Mouse (Mus musculus) neural tube, embryonic 13.5 days (tissue): ENCODE data around the gene Jup. TPM values are rescaled to one million over a fixed set of nuclear protein-coding genes. Genes with fewer than 3 reads are reported as not detected.

Source experiments
- ATAC-seq: fragments of 200-750 bp; cut with Nextera tagmentation; 2 replicates; pipeline ENCODE4 v1.8.0; 2017; ENCODE audit warnings: low read depth, mild to moderate bottlenecking, moderate TSS enrichment, moderate library complexity
- H3K27ac ChIP-seq: fragments of 300-500 bp; sonication (generic); replicated peaks from 2 replicates; pipeline ENCODE4 v1.5.1; 2015; ENCODE audit warnings: moderate library complexity, mild to moderate bottlenecking, inconsistent platforms
- H3K27me3 ChIP-seq: fragments of 300-500 bp; sonication (generic); 2 replicates; pipeline ENCODE4 v1.6.1; 2015; ENCODE audit warnings: mild to moderate bottlenecking, inconsistent platforms
- H3K36me3 ChIP-seq: fragments of 300-500 bp; sonication (generic); 2 replicates; pipeline ENCODE4 v1.6.1; 2015; ENCODE audit warnings: mild to moderate bottlenecking, inconsistent platforms
- H3K4me1 ChIP-seq: fragments of 300-500 bp; sonication (generic); replicated peaks from 2 replicates; pipeline ENCODE4 v1.6.1; 2015; ENCODE audit warnings: inconsistent platforms
- H3K4me2 ChIP-seq: fragments of 300-500 bp; sonication (generic); 2 replicates; pipeline ENCODE4 v1.6.1; 2015; ENCODE audit warnings: inconsistent platforms, mild to moderate bottlenecking, moderate library complexity
- H3K4me3 ChIP-seq: fragments of 300-500 bp; sonication (generic); 2 replicates; pipeline ENCODE4 v1.5.1; 2015; ENCODE audit warnings: mild to moderate bottlenecking, inconsistent platforms
- H3K9ac ChIP-seq: fragments of 300-500 bp; sonication (generic); 2 replicates; pipeline ENCODE4 v1.6.1; 2015; ENCODE audit warnings: moderate library complexity, mild to moderate bottlenecking, inconsistent platforms
- H3K9me3 ChIP-seq: fragments of 300-500 bp; sonication (generic); 2 replicates; pipeline ENCODE4 v1.6.1; 2016; ENCODE audit warnings: inconsistent platforms
- WGBS: fragments of 180-500 bp; shearing (Covaris S2); methylation state at CpG from one replicate; pipeline ENCODE4 v1.1.7; 2015; 5-methylcytosine and 5-hydroxymethylcytosine counted together
- polyA plus RNA-seq: library from polyadenylated mRNA; unstranded; fragments of >200 nt; fragmentation: Nextera tagmentation; extraction: Ambion mirVana; gene quantifications from 2 replicates; pipeline ENCODE4 v1.2.1, GENCODE M21; 2015

Gene Jup
- polyA plus RNA-seq, 1 experiment from 2014 or later: 94.4 TPM

DNA sequence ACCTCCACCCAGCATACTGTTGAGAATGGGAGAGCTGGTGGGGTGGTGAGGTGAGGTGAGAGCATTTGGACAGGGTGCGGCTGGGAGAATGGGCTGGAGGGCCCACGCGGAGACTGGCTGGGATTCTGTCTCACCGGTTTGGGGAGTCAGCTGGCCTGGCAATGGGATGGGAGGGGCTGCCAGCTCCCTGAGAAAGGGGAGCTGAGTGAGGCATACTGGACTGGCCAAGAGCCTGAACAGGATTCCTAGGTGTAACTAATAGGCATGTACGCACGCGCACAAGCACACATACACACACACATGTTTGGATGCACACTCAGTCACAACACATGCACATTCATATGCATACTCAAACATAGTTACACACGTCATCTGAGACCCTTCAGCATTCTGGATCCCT is 8.7 kb upstream of the Jup start:
- H3K4me3 ChIP-seq: no peak overlapping the region
- no peak overlapping the region for H3K4me2 ChIP-seq
- ATAC-seq: no peak
- no peak overlapping the region for H3K27ac ChIP-seq
- no peaks in the 10 kb centered on the region for H3K36me3 ChIP-seq
- no peaks in the 10 kb centered on the region for H3K9me3 ChIP-seq
- WGBS: 85% methylated on average over 8 of the region's 8 CpGs
- H3K4me1 ChIP-seq: peaks cover 9% of the 10 kb centered on the region; the same call in 1 of the 2 replicates
- no peaks in the 10 kb centered on the region for H3K27me3 ChIP-seq
- no peak overlapping the region for H3K9ac ChIP-seq

DNA sequence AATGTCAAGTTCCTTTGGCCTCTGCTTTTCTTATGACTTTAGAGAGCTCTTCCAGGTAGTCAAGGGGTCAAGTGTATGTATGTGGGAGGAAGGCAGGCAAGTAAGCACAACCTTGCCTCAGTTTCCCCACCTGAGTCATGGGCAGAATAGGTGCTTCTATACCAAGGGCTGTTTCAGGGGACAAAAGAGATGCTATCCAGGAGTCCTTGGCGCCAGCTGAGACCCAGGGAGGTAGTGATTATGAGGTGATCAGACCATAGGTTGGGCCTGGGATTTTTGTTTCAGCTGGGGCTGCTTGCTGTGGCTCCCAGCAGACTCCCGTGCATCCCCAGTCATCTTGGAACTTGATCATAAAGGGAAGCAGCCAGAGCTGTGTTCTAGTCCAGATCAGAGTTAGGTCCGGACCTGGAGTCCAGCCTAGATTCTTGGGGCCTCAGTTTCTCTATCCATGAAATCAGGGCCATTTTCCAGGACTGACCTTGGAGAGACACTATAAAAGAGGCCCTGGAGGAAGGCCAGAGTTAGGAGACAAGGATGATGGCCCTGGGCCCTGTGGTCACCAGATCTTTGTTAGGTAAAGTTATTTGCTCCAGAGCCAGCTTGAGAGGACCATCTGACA is 7.0 kb upstream of the Jup start:
- no peaks in the 10 kb centered on the region for H3K9me3 ChIP-seq
- peaks cover 9% of the 10 kb centered on the region; the same call in 1 of the 2 replicates for H3K4me1 ChIP-seq
- no peak for ATAC-seq
- H3K27me3 ChIP-seq: no peaks in the 10 kb centered on the region
- no peak overlapping the region for H3K4me3 ChIP-seq
- WGBS: 87% methylated on average over 3 of the region's 3 CpGs
- H3K4me2 ChIP-seq: no peak overlapping the region
- H3K9ac ChIP-seq: no peak overlapping the region
- H3K36me3 ChIP-seq: no peaks in the 10 kb centered on the region
- no peak overlapping the region for H3K27ac ChIP-seq

DNA sequence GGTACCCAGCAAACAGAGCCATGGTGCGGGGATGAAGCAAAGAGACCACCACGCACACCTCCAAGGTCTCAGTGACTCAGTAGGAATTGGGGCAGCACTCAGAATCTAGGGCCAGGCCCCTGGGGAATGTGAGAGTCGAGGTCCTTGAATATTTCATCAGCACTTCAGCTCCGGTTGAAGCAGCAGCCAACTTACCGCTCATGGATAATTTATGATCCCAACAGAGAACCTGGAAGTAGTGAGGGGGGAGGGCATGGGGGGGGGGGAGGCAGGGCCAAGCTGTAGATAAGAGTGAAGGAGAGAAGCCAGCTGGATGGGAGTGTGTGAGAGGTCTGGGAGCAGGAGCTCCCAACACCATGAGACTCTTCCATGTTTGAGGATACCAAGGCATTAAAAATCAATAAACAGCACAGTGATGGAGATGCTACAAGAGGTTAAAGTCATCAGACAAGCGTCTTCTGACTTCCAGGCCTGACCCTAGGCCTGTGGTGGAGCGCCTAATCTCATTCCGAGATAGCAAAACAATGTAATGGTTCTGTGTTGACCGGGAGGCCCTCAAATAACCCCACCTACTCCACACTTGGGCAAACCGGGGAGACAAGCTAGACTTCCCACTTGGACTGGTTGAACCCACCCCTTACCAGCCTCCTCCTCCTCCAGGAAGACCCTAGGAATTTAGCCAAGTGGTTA is 6.0 kb upstream of the Jup start:
- 64% methylated on average over 10 of the region's 10 CpGs for WGBS
- H3K4me3 ChIP-seq: no peak overlapping the region

DNA sequence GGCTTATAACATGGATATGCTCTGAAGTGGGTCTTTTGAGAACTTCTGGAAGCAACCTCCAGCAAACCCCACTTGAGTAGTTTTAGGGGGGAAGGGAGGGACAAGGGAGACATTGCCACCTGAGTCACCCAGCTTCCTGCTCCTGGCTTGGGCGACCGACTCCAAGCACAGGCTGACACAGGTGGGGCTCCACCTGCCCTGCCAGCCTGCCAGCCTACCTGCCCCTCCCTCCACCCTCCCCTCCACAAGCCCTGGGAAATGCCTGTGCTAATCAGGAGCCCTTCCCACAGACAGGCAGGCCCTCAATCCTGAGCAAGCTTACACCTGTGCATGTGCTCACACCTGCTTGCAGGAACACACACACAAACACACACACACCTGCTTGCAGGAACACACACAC is 5.1 kb upstream of the Jup start:
- Histone ChIP-seq H3K27me3 (no peaks in the 10 kb centered on the region), H3K9ac (no peak overlapping the region), H3K36me3 (no peaks in the 10 kb centered on the region), H3K4me1 (peaks cover 9% of the 10 kb centered on the region; the same call in 1 of the 2 replicates), H3K9me3 (no peaks in the 10 kb centered on the region), H3K4me3 (no peak overlapping the region), H3K27ac (no peak overlapping the region), H3K4me2 (no peak overlapping the region)
- ATAC-seq: no peak
- WGBS: 80% methylated on average over 2 of the region's 2 CpGs

More for the DNA sequence above, 6.0 kb upstream of the Jup start:
- H3K9me3 ChIP-seq: no peaks in the 10 kb centered on the region
- ATAC-seq: no peak
- no peak overlapping the region for H3K4me2 ChIP-seq
- no peaks in the 10 kb centered on the region for H3K27me3 ChIP-seq
- H3K4me1 ChIP-seq: peaks cover 9% of the 10 kb centered on the region; the same call in 1 of the 2 replicates
- H3K36me3 ChIP-seq: no peaks in the 10 kb centered on the region
- H3K9ac ChIP-seq: no peak overlapping the region
- no peak overlapping the region for H3K27ac ChIP-seq

DNA sequence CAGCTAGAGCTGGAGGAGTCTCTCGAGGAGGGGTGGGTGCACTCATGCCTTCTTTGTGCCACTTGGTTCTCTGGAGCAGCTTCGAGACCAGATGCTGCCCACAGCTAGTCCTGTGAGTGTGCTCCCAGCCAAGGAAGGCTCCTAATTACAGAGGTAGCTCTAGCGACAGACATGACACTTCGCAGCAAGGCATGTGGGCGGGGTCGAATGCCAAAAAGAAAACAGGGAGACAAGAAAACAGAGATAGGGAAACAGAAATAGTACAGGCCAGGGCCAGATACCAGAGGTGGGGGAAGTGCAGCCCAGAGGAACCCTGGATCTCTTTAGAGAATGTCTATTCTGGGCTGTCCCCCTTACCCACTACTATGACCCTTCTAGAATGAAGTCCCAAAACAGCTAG is 4.7 kb upstream of the Jup start:
- H3K9ac ChIP-seq: no peak overlapping the region
- no peaks in the 10 kb centered on the region for H3K36me3 ChIP-seq
- H3K9me3 ChIP-seq: no peaks in the 10 kb centered on the region
- peaks cover 10% of the 10 kb centered on the region; the same call in 1 of the 2 replicates for H3K4me1 ChIP-seq
- 41% methylated on average over 6 of the region's 6 CpGs for WGBS
- H3K4me3 ChIP-seq: no peak overlapping the region
- no peak overlapping the region for H3K4me2 ChIP-seq
- no peak overlapping the region for H3K27ac ChIP-seq
- ATAC-seq: no peak
- H3K27me3 ChIP-seq: peaks cover under 1% of the 10 kb centered on the region; the same call in 1 of the 2 replicates

DNA sequence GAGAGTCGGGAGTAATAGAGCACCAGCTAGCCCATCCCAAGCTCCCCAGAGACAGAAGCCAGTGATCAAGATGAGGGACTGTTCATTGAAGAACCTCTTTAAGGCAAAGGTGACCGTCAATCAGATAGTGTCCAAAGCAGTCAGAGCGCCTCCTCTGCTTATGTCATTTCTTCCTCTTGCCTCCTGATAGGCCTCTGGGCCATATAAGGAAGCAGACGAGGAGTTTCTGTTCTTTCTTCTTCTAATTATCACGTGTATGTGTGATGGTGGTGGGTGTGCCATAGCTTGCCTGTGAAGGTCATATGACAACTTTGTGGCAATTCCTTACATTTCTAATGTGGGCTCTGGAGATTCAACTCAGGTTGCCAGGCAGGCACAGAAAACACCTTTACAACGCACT is 3.3 kb upstream of the Jup start:
- Histone ChIP-seq H3K27me3 (peaks cover 13% of the 10 kb centered on the region), H3K9me3 (no peaks in the 10 kb centered on the region), H3K4me2 (no peak overlapping the region), H3K4me1 (peaks cover 24% of the 10 kb centered on the region), H3K36me3 (no peaks in the 10 kb centered on the region), H3K27ac (no peak overlapping the region), H3K9ac (no peak overlapping the region), H3K4me3 (no peak overlapping the region)
- ATAC-seq: no peak
- WGBS: 84% methylated on average over 6 of the region's 6 CpGs

DNA sequence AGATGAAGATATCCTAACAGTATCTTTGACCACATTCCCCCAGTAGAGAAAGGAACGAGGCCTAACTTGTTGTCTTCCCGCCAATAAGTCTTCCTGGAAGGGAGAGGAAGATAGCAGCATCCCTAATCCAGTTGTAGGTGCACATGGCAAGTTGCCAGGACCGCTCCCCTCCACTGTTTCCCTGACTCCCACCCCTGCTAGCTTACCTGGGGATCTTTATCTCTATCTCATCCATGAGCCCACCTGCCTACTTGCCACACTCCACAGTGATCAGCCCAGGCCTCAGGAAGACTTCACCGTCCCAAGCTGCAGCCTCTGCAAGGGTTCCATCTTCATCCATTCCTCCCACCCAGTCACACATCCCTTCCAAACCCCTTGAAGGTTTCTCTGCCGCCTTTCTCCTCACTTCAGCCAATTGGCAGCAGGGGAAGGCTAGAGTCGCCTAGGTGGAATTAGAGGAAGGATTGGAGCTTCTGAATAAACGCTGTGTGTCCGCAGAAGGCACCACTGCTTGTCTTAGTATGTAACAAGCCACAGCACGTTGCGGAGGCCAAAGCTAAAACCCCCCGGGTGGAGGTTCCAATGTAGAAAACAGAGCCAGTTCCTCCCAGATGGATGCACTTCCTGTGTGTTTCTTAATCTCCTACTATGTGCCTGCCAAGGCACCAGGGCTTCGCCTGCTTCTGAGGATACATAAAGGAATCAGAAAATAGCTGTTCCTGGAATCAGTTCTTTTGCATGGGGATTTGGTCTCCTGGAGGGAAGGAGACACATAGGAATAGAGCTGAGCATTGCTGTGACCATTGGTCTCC is 2.4 kb upstream of the Jup start:
- peaks cover 23% of the 10 kb centered on the region for H3K27me3 ChIP-seq
- peaks cover 33% of the 10 kb centered on the region for H3K4me1 ChIP-seq
- H3K36me3 ChIP-seq: no peaks in the 10 kb centered on the region
- H3K4me3 ChIP-seq: no peak overlapping the region
- H3K9me3 ChIP-seq: no peaks in the 10 kb centered on the region
- WGBS: 78% methylated on average over 12 of the region's 12 CpGs
- no peak overlapping the region for H3K4me2 ChIP-seq
- no peak for ATAC-seq
- no peak overlapping the region for H3K9ac ChIP-seq
- H3K27ac ChIP-seq: no peak overlapping the region

DNA sequence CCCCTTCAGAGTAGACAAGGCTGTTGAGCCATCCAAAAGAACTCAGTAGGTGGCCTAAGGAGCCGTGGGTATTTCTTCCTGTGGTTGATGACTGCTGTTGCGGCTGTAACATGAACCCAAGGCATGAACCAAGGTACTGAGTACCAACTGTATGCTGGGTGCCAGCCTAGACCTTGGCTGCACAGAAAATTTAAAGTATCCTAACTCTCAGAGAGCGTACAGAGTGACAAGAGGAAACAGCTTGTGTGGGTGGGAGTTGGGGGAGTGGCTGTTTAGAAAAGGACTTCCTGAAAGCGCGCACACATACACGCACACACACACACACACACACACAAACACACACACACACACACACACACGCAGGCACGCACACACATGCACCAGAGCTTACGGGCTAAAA is 1.8 kb upstream of the Jup start:
- WGBS: 78% methylated on average over 9 of the region's 9 CpGs
- Histone ChIP-seq H3K9me3 (no peaks in the 10 kb centered on the region), H3K27ac (no peak overlapping the region), H3K4me3 (no peak overlapping the region), H3K4me1 (peaks cover 37% of the 10 kb centered on the region), H3K36me3 (no peaks in the 10 kb centered on the region), H3K27me3 (peaks cover 28% of the 10 kb centered on the region), H3K4me2 (no peak overlapping the region), H3K9ac (no peak overlapping the region)
- no peak for ATAC-seq

DNA sequence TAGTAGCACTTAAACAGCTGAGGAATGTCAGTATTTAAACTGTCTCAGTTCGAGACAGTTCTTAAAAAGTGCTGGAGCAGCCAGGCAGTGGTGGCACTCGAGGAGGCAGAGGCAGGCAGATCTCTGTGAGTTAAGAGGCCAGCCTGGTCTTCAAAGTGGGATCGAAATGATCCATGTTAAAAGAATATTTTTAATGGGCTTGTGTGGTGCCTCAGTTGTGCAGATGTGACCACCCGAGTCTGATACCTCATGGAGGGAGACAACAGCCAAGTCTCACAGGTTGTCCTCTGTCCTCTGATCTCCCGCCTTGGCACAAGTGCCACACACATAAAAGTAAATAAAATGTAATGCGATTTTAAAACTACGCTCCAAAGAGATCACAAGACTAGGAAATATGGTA is 954 bp upstream of the Jup start:
- peak overlapping the region; percentile 71; the same call in 1 of the 2 replicates for H3K4me2 ChIP-seq
- no peak overlapping the region for H3K4me3 ChIP-seq
- H3K27me3 ChIP-seq: peaks cover 28% of the 10 kb centered on the region
- 96% methylated on average over 7 of the region's 7 CpGs for WGBS
- H3K36me3 ChIP-seq: no peaks in the 10 kb centered on the region
- H3K27ac ChIP-seq: no peak overlapping the region
- H3K4me1 ChIP-seq: peaks cover 45% of the 10 kb centered on the region
- ATAC-seq: no peak
- H3K9me3 ChIP-seq: no peaks in the 10 kb centered on the region
- no peak overlapping the region for H3K9ac ChIP-seq

DNA sequence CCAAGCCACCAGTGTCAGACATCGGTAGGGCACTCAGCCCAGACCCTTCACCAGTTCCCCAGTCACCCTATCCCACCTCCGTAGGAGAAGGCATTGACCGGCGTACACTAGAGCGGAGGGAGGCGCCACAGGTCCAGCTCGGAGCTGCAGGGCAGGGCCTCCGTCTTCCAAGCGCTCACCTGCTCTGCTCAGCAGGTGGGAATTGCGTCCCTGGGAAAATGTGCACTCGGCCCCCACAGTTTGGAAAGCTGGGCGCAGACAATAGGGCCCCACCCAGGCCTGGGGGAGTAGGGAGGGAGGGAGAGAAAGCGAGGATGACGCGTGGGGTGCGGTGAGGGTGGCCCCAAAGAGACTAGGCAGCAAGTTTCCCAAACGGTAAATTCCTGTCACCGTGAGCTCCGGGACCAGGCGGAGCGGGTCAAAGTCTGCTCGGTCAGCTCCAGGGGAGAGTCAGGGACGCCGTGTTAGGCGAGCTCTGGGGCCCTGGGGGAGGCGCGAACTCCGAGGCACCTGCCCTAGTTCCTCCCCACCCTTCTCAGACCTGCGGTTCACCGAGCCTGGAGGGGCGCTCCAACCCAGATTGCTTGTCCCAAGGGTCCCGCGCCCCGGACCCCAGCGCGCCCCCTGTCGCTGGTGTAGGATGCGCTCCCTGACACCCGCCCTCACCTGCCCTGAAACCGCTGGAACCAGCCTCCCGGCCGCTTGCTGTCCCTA is 520 bp downstream of the Jup start:
- Histone ChIP-seq H3K4me3 (peak overlapping the region; percentile 67), H3K4me1 (peaks cover 51% of the 10 kb centered on the region), H3K9me3 (no peaks in the 10 kb centered on the region), H3K27me3 (peaks cover 28% of the 10 kb centered on the region), H3K27ac (peak overlapping the region; percentile 68), H3K36me3 (no peaks in the 10 kb centered on the region), H3K4me2 (peak overlapping the region; percentile 71), H3K9ac (peak overlapping the region; percentile 80)
- ATAC-seq: peak; percentile 51
- WGBS: 5% methylated on average over 42 of the region's 42 CpGs

DNA sequence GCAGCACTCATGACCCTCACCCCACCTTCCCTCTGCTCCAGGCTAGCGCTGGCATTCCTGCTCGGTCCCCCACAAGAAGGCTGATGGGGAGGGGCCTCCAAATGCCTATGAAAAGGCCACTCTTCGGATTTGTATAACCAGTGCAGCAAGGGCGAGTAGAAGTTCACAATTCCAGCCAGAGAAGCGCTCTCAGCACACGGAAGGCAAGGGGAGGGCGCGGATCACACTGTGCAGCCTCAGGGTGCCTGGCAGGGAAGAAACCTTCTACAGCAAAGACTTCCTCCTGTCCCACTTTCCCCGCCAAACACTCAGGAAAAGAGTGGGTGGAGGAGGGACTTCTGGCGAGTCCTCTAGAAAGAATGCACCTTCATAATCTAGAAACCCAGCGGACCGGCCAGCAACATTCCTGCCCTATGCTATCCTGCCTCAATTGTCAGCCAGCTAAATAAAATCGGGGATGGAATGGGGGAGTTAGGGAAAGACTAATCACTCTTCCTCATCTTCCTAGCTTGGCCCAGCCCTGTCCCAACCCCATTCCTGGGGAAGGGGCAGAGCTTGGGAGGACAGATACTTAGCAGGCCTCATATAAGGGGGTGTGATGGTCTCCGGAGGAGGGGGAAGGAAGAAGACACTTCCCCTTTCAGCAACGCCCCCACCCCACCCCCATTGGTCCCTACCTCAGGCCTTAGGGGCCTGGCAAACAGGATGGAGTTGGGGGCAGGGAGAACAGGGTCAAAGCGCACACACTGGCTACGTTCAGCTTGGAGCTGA is 1.5 kb downstream of the Jup start:
- H3K27ac ChIP-seq: peak overlapping the region; percentile 68; the same call in 1 of the 2 replicates
- 39% methylated on average over 17 of the region's 17 CpGs for WGBS
- no peak for ATAC-seq

More for the DNA sequence above, 1.5 kb downstream of the Jup start:
- Histone ChIP-seq H3K27me3 (peaks cover 28% of the 10 kb centered on the region), H3K9ac (peak overlapping the region; percentile 80), H3K36me3 (no peaks in the 10 kb centered on the region), H3K9me3 (no peaks in the 10 kb centered on the region), H3K4me3 (peak overlapping the region; percentile 67), H3K4me2 (peak overlapping the region; percentile 71), H3K4me1 (peaks cover 51% of the 10 kb centered on the region)
